Mouse (Mus musculus) liver, embryonic 14.5 days (tissue): Measurements from ENCODE around the gene Klhl22.
A peak's percentile ranks its signal among the peaks of the same experiment; 100 is the strongest.

Experiments
- CTCF ChIP-seq: IDR thresholded peaks from 2 replicates; pipeline ENCODE4 v1.5.1; 2016; ENCODE audit warnings: antibody characterized with exemption, low read depth, control low read depth
- EP300 ChIP-seq: IDR thresholded peaks from 2 replicates; pipeline ENCODE4 v1.6.1; 2016; ENCODE audit warnings: antibody characterized with exemption, low read depth

GRCm38 (mm10) chr16:17785337-17785736 lies 25.9 kb downstream of the Klhl22 start:
- TF ChIP-seq EP300 (no peak), CTCF (0 out of 2 replicates have a peak, but pooled peaks have one; percentile 20)
